Mouse (Mus musculus) kidney, postnatal 4 days (tissue): ENCODE measurements around the gene Tvp23b.

ENCODE experiments used
- DNase-seq, 2 experiments: peaks; one replicate each; pipeline ENCODE4 v3.0.0; 2021; ENCODE audit warnings: mixed read lengths in 2 of 2

Tvp23b gene

GRCm38 (mm10) chr11:62901699-62902323, 22.6 kb downstream of the Tvp23b start:
- DNase-seq = peak; percentile 38 to 65

- no peak for DNase-seq
Measured at GRCm38 (mm10) chr11:62903871-62904495, 24.7 kb downstream of the Tvp23b start.

- peak in 1 of 2 experiments; percentile 22 for DNase-seq
Measured at GRCm38 (mm10) chr11:62909720-62910306, 30.6 kb downstream of the Tvp23b start.

GRCm38 (mm10) chr11:62911362-62911761, 32.1 kb downstream of the Tvp23b start:
- DNase-seq = no peak

- no peak for DNase-seq
Measured at GRCm38 (mm10) chr11:62913141-62913540, 33.9 kb downstream of the Tvp23b start.

- peak; percentile 56 for DNase-seq
Measured at GRCm38 (mm10) chr11:62914532-62914931, 35.3 kb downstream of the Tvp23b start.

- no peak for DNase-seq
Measured at GRCm38 (mm10) chr11:62915486-62915885, 36.2 kb downstream of the Tvp23b start.

- DNase-seq = no peak
Measured at GRCm38 (mm10) chr11:62916765-62917164, 37.5 kb downstream of the Tvp23b start.

- DNase-seq = peak in 1 of 2 experiments; percentile 26
Measured at GRCm38 (mm10) chr11:62919946-62920742, 40.9 kb downstream of the Tvp23b start.

- DNase-seq = no peak
Measured at GRCm38 (mm10) chr11:62920743-62921050, 41.4 kb downstream of the Tvp23b start.

GRCm38 (mm10) chr11:62921052-62921977, 42.1 kb downstream of the Tvp23b start:
- DNase-seq = peak; percentile 96

- DNase-seq = peak in 1 of 2 experiments; percentile 28
Measured at GRCm38 (mm10) chr11:62924091-62924761, 45.0 kb downstream of the Tvp23b start.

GRCm38 (mm10) chr11:62929799-62930198, 50.5 kb downstream of the Tvp23b start:
- no peak for DNase-seq

- no peak for DNase-seq
Measured at GRCm38 (mm10) chr11:62930574-62930973, 51.3 kb downstream of the Tvp23b start.

- no peak for DNase-seq
Measured at GRCm38 (mm10) chr11:62931141-62931540, 51.9 kb downstream of the Tvp23b start.

GRCm38 (mm10) chr11:62933099-62933498, 53.8 kb downstream of the Tvp23b start:
- DNase-seq = no peak

- DNase-seq = no peak
Measured at GRCm38 (mm10) chr11:62934795-62935514, 55.7 kb downstream of the Tvp23b start.

GRCm38 (mm10) chr11:62937986-62938385, 58.7 kb downstream of the Tvp23b start:
- no peak for DNase-seq

GRCm38 (mm10) chr11:62938921-62939320, 59.7 kb downstream of the Tvp23b start:
- DNase-seq = no peak

GRCm38 (mm10) chr11:62940176-62940575, 60.9 kb downstream of the Tvp23b start:
- no peak for DNase-seq

GRCm38 (mm10) chr11:62943538-62943937, 64.3 kb downstream of the Tvp23b start:
- DNase-seq = no peak
